Mouse (Mus musculus) heart, adult 18-20 months (tissue): ENCODE measurements around the gene Unc13b. TPM values are rescaled to one million over a fixed set of nuclear protein-coding genes. Genes with fewer than 3 reads are reported as not detected.

Experiments used
- DNase-seq, 2 experiments: peaks; one replicate each; pipeline ENCODE4 v3.0.0; 2021 to 2022; ENCODE audit warnings: mixed read lengths in 1 of 2
- total RNA-seq, 2 experiments: library from RNA; stranded (reverse); gene quantifications; 2 replicates each; pipeline ENCODE4 v1.2.3; 2021

Gene Unc13b
- total RNA-seq, 2 experiments from 2014 or later = 9.0 to 10.9 TPM

- no peak for DNase-seq
Measured at GRCm38 (mm10) chr4:43217997-43218396, 159.2 kb downstream of the Unc13b start.

GRCm38 (mm10) chr4:43231821-43232220 lies 173.1 kb downstream of the Unc13b start:
- no peak for DNase-seq

- DNase-seq = no peak
Measured at GRCm38 (mm10) chr4:43232985-43233384, 174.2 kb downstream of the Unc13b start.

GRCm38 (mm10) chr4:43233489-43233888 lies 174.7 kb downstream of the Unc13b start:
- no peak for DNase-seq

GRCm38 (mm10) chr4:43236898-43237297 lies 178.1 kb downstream of the Unc13b start:
- DNase-seq = no peak

DNA sequence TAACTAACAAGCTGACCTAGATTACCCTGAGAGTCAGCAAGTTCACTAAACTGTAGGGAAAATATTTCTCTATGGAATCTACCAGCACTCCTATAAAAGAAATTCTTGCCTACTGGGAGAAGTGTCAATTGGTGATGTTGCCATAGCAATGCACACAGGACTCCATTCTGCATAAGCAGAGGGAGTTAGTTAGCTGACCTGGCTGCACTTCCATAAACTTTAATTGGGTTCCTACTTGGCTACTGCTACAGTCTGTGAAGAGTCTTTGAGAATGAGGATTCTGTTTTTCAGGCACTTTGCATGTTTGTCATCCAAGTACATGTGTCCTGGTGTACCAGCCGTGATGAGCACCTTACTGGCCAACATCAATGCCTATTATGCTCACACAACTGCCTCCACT lies 182.0 kb downstream of the Unc13b start:
- no peak for DNase-seq

DNA sequence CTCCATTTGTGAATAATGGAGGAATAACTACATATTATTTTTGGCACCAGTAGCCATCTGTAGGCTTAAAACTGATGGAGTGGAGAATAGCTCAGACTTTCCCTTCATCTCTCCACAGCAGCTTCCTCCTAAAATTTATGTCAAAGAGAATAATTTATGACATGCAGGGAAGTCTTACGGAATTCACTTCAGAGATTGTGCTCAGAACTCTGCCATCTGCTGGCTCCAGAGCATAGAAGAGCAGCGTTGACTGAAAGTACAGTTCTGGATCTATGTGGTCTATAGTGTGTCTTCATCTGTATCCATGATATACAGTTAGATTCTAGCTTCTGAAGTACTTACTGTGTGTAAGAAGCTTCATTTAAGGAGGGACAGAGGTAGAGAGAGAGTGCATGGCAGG lies 185.3 kb downstream of the Unc13b start:
- DNase-seq = no peak

DNA sequence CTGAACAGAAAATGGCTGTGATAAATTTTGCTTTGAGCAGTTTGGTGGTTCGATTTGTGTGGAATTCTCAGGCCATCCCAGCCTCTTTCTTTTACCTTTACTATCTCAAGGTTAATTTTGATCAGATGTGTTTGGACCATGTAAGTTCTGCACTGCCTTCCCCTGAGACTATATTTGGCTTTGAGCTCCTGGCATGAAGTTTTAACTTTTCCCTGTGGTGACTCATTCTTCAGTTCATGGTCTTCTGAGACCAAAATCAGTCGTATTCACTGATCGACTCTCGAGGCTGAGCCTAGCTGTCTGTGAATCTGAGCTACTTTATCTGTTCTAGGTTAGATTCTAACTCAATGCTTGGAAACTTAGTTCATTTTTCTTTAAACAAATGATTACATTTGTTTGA lies 187.0 kb downstream of the Unc13b start:
- DNase-seq = no peak

DNA sequence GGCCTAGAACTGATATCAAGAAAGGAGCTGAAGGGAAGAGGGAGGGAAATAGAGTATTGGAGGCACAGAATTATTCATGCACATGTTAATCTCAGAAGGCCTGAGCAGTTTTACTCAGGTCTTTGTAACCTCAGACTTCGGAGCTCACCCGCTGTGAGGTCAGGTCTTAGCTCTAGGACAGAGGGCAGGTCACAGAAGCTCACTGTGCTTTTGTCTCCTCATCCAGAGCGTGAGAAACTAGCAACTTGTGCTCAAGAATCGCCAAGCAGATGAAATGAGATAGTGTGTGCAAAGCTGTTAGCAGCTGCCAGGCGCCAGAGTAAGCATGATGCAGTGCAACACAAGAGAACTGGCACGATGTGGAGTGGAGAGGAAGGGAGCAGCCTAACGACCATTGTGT lies 189.3 kb downstream of the Unc13b start:
- no peak for DNase-seq

- DNase-seq = no peak
Measured at GRCm38 (mm10) chr4:43248909-43249308, 190.2 kb downstream of the Unc13b start.

DNA sequence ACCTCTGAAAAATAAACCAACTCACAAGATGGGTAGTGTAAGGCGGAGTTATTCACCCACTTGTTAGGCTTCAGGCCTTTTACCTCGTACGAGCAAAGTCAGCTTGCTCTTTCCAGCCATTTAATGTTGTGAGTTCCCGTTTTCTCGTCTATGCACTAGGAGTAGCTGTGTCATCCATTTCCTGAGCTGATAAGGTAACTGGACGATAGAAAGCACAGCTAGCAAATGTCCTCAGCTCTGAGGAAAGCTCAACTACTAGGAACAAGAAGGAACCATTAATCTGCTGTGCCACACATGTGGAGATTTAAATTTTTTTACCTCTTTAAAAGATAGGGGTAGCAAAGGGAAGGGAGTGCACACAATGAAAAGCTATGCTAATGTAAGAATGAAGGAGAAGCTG lies 192.5 kb downstream of the Unc13b start:
- no peak for DNase-seq

GRCm38 (mm10) chr4:43257040-43257439 lies 198.3 kb downstream of the Unc13b start:
- DNase-seq = no peak

DNA sequence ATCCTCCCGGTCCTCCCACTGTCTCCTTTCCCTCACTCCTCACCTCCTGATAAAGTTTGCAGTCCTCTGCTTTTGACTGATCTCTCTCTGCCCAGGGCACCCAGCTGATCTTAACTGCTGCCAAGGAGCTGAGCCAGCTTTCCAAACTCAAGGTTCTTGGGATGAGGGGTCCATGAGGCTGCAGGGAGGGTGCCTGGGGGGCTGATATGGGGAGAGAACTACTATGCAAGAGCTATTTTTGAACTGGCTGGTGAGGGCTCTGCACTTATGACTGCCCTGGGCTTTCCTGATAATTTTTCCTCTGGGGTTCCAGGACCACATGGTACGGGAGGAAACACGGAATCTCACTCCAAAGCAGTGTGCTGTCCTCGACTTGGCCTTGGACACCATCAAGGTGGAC lies 199.8 kb downstream of the Unc13b start:
- no peak for DNase-seq

- DNase-seq = no peak
Measured at GRCm38 (mm10) chr4:43259435-43259834, 200.7 kb downstream of the Unc13b start.

GRCm38 (mm10) chr4:43260096-43260495 lies 201.3 kb downstream of the Unc13b start:
- DNase-seq = peak; percentile 16 to 23

DNA sequence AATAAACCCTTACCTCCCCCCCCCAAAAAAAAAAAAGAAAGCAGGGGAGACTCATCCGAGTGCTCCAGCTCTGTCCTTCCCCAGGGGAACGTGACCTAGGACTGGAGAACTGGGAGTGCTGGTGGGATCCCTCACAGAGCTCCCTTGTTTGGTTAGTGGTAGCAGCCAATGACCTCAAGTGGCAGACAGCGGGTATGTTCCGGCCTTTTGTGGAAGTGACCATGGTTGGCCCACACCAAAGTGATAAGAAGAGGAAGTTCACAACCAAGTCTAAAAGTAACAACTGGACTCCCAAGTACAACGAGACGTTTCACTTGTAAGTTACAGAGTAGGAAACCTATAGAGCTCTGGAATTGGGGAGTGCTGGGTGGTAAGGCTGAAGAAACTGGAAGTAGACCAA lies 204.1 kb downstream of the Unc13b start:
- DNase-seq = peak in 1 of 2 experiments; percentile 42

- no peak for DNase-seq
Measured at GRCm38 (mm10) chr4:43266146-43266545, 207.4 kb downstream of the Unc13b start.

DNA sequence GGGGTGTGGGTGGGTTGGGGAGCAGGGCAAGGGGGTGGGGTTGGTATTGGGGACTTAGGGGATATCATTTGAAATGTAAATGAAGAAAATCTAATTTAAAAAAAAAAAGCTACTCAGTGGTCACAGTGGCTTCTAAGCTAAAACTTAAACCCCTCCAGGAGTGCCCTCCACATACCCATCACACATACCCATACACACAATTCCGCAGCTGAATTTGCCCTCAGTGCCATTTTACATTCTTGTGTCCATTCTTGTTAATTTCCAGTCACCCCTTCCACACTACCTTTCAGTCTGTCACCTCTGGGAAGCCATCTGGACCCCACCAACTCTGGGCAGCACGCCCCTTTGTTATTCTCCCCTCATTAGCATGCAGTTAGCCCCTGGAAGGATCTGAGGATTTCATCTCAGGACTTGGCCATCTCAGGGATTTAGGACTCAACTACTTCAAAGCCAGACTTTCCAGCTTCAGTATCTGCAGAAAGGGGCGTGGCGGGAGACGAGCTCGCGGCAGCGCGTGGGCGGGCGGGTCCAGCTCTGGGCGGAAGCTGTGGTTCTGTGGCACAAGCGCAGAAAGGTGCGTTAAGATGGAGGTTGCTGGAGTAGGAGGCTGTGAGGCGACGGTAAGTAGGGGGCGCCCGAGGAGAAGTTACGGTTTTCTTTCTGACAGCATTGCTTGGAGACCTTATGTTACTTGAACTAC lies 208.0 kb downstream of the Unc13b start, which contains the start of gene Atp8b5:
Gene Atp8b5, plus strand, starts transcription at position 537 of the 700 bp plus-strand sequence.
- DNase-seq = peak; percentile 86 to 89

GRCm38 (mm10) chr4:43267323-43267658 lies 208.5 kb downstream of the Unc13b start:
- no peak for DNase-seq

GRCm38 (mm10) chr4:43285476-43285875 lies 226.7 kb downstream of the Unc13b start:
- peak in 1 of 2 experiments; percentile 16 for DNase-seq

DNA sequence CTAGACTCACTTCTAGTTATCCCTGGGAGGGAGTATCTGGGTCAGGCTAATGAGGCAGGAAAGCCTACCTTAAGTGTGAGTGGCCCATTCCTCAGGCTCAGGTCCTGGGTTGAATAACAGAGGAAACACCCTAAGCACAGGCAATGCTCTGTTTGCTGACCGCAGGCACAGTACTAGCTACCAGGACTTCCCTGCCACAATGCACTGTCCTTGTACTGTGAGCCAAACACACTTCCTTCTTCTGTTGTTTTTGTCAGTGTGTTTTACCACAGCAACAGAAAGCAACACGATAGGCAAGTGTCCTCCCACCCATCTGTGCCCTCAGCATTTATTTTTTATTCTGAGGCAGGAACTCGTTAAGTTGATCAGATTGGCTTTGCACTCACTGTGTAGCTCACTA lies 228.6 kb downstream of the Unc13b start:
- peak in 1 of 2 experiments; percentile 41 for DNase-seq

DNA sequence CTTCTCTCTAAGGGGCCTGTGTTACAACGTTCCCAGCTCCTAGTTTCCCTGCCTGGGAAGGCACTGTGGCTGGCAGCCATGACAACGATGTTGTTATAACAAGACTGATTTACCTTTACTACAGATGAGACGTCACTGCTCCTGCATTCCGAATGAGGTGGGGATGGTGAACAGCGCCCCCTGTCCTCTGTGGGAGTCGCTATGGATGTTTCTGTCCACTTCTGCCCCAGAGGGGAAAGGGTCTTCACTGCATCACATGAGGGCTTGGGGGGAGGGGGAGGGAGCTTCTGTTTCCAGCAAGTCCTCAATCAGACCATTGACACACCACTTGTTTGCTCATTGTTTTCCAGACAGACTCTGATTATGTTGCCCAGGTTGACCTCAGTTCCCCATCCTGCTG lies 235.2 kb downstream of the Unc13b start:
- no peak for DNase-seq

DNA sequence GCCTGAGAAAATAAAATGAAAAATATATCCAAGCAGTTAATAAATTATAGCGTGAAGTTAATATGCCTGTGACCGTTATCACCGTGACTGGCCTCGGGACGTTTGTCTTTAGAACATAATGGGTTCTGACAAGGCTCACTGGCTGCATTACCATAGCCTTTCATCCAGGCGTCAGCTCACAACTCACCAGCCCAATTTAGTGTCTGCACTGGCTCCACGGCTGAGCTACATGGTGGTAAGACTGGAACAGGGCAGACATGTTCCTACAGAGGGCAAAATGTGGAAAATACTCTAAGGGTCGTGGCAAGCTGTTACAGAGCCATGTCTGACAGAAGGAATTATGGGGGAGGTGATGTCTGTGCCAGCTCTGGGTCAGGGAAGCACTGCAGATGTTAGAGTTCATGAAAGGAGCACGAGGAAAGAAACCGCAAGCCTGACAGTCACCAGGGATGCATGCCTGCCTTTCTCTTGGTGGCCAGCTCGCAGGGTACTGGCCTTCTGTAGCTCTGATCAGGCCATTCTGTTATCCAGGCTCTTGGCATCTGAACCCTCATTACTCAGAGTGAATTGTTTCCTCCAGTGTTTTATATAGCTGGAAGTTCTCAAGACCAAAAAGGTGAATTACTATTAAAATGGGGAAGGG lies 251.1 kb downstream of the Unc13b start:
- no peak for DNase-seq
